Mouse (Mus musculus): ENCODE measurements at regions not wholly inside any gene's neighbourhood (a gene's known extent, or its start where the extent isn't known, plus 50 kb on each side); places are given as distances from the start of the nearest gene placed in this dataset.

- DNase-seq (ENCODE audit: low spot score in 2 of 2) = no peak
Measured at GRCm38 (mm10) chr15:7691251-7691650, 119.4 kb upstream of the Gdnf start.

GRCm38 (mm10) chr15:7692096-7692495 lies 118.5 kb upstream of the Gdnf start:
- no peak for DNase-seq (ENCODE audit: low spot score in 2 of 2)

GRCm38 (mm10) chr15:7694037-7694436 lies 116.6 kb upstream of the Gdnf start:
- DNase-seq (ENCODE audit: low spot score in 2 of 2) = no peak

- DNase-seq (ENCODE audit: low spot score in 2 of 2) = no peak
Measured at GRCm38 (mm10) chr15:7697724-7698123, 112.9 kb upstream of the Gdnf start.

- DNase-seq (ENCODE audit: low spot score in 2 of 2) = no peak
Measured at GRCm38 (mm10) chr15:7708836-7709235, 101.8 kb upstream of the Gdnf start.

GRCm38 (mm10) chr15:7714641-7715040 lies 96.0 kb upstream of the Gdnf start:
- DNase-seq (ENCODE audit: low spot score in 2 of 2) = no peak

GRCm38 (mm10) chr15:7716188-7716587 lies 94.5 kb upstream of the Gdnf start:
- no peak for DNase-seq (ENCODE audit: low spot score in 2 of 2)

- no peak for DNase-seq (ENCODE audit: low spot score in 2 of 2)
Measured at GRCm38 (mm10) chr15:7723202-7723721, 87.4 kb upstream of the Gdnf start.

- no peak for DNase-seq (ENCODE audit: low spot score in 2 of 2)
Measured at GRCm38 (mm10) chr15:7723770-7724169, 86.9 kb upstream of the Gdnf start.

- DNase-seq (ENCODE audit: low spot score in 2 of 2) = no peak
Measured at GRCm38 (mm10) chr15:7725505-7725904, 85.1 kb upstream of the Gdnf start.

GRCm38 (mm10) chr15:7747586-7747985 lies 63.1 kb upstream of the Gdnf start:
- DNase-seq (ENCODE audit: low spot score in 2 of 2) = no peak

- DNase-seq (ENCODE audit: low spot score in 2 of 2) = no peak
Measured at GRCm38 (mm10) chr15:7750441-7750840, 60.2 kb upstream of the Gdnf start.
